Mouse (Mus musculus) CH12.LX (cell line): ENCODE measurements around the gene Gnptg. TPM values are rescaled to one million over a fixed set of nuclear protein-coding genes. Genes with fewer than 3 reads are reported as not detected.

Source experiments
- DNase-seq: peaks from one replicate; pipeline ENCODE4 v3.0.0-alpha.2; 2013; ENCODE audit errors: extremely low read depth
- H3K27ac ChIP-seq: 2 replicates; pipeline ENCODE4 v1.5.1; 2012; ENCODE audit warnings: low read depth, mild to moderate bottlenecking, control low read depth, moderate library complexity; ENCODE audit not compliant: insufficient read depth
- H3K27me3 ChIP-seq: replicated peaks from 2 replicates; pipeline ENCODE3; 2012; ENCODE audit warnings: inconsistent platforms
- H3K36me3 ChIP-seq, 2 experiments: replicated peaks in 1 of 2; 2 replicates each; pipeline versions ENCODE3 to v1.6.1; 2012; ENCODE audit warnings: inconsistent platforms in 1 of 2, low read length in 1 of 2, mild to moderate bottlenecking in 1 of 2, mixed read lengths in 1 of 2, moderate library complexity in 1 of 2; ENCODE audit not compliant: control insufficient read depth in 1 of 2, insufficient read depth in 1 of 2
- H3K4me1 ChIP-seq, 2 experiments: 2 replicates each; pipeline ENCODE4 v1.6.1; 2012; ENCODE audit warnings: inconsistent platforms in 1 of 2, moderate library complexity in 1 of 2; ENCODE audit not compliant: insufficient read depth in 2 of 2, control insufficient read depth in 1 of 2
- H3K4me2 ChIP-seq: 2 replicates; pipeline ENCODE4 v1.6.1; 2012; ENCODE audit warnings: low read depth, mild to moderate bottlenecking, control low read depth; ENCODE audit not compliant: poor library complexity, insufficient read depth, severe bottlenecking
- H3K4me3 ChIP-seq, 3 experiments: fragments of 150-350 bp in 1 of 3; sonication (generic) in 1 of 3; replicated peaks in 1 of 3; 2 replicates each; pipeline versions ENCODE3 to v1.5.1; 2011 to 2012; ENCODE audit warnings: low read depth in 2 of 3, low read length in 2 of 3, mild to moderate bottlenecking in 2 of 3, moderate library complexity in 2 of 3, control low read depth in 1 of 3, improper control_type of control experiment in 1 of 3, inconsistent platforms in 1 of 3, mixed read lengths in 1 of 3; ENCODE audit not compliant: poor library complexity in 1 of 3
- H3K79me2 ChIP-seq: replicated peaks from 2 replicates; pipeline ENCODE4 v1.6.1; 2012; ENCODE audit warnings: mild to moderate bottlenecking, moderate library complexity; ENCODE audit not compliant: control insufficient read depth, poor library complexity, insufficient read depth, severe bottlenecking; ENCODE audit errors: extremely low read depth
- H3K9ac ChIP-seq: 2 replicates; pipeline ENCODE4 v1.6.1; 2012; ENCODE audit warnings: low read depth, mild to moderate bottlenecking, control low read depth, moderate library complexity; ENCODE audit not compliant: insufficient read depth
- H3K9me3 ChIP-seq: replicated peaks from 2 replicates; pipeline ENCODE3; 2012; ENCODE audit warnings: low read length, inconsistent platforms, mixed read lengths
- BHLHE40 ChIP-seq: IDR thresholded peaks from 2 replicates; pipeline ENCODE4 v1.6.1; 2011; ENCODE audit warnings: mild to moderate bottlenecking, low read depth, low read length, improper control_type of control experiment
- CHD1 ChIP-seq: IDR thresholded peaks from 2 replicates; pipeline ENCODE4 v1.6.1; 2012; ENCODE audit warnings: low read depth, low read length, improper control_type of control experiment, inconsistent platforms
- CTCF ChIP-seq, 2 experiments: IDR thresholded peaks in 1 of 2; conservative IDR thresholded peaks in 1 of 2; 2 replicates each; pipeline ENCODE4 v1.5.1; 2011 to 2012; ENCODE audit warnings: low read depth in 2 of 2, low read length in 2 of 2, improper control_type of control experiment in 1 of 2, inconsistent platforms in 1 of 2, mild to moderate bottlenecking in 1 of 2, moderate library complexity in 1 of 2
- HCFC1 ChIP-seq: IDR thresholded peaks from 2 replicates; pipeline ENCODE4 v1.6.1; 2012; ENCODE audit warnings: low read depth, mild to moderate bottlenecking, inconsistent platforms, low read length, improper control_type of control experiment
- IRF4 ChIP-seq: IDR thresholded peaks from 2 replicates; pipeline ENCODE4 v1.6.1; 2014; ENCODE audit warnings: low read depth, mild to moderate bottlenecking, inconsistent platforms, low read length, improper control_type of control experiment
- MAX ChIP-seq: IDR thresholded peaks from 2 replicates; pipeline ENCODE4 v1.6.1; 2011; ENCODE audit warnings: low read length, improper control_type of control experiment
- MEF2A ChIP-seq: IDR thresholded peaks from 2 replicates; pipeline ENCODE4 v1.6.1; 2014; ENCODE audit warnings: low read depth, mild to moderate bottlenecking, inconsistent platforms, low read length, improper control_type of control experiment, borderline replicate concordance
- MXI1 ChIP-seq: IDR thresholded peaks from 2 replicates; pipeline ENCODE4 v1.6.1; 2011; ENCODE audit warnings: mild to moderate bottlenecking, low read depth, low read length, improper control_type of control experiment
- NELFE ChIP-seq: IDR thresholded peaks from 2 replicates; pipeline ENCODE4 v1.6.1; 2011; ENCODE audit warnings: low read depth, low read length, improper control_type of control experiment
- NRF1 ChIP-seq: IDR thresholded peaks from 2 replicates; pipeline ENCODE4 v1.6.1; 2014; ENCODE audit warnings: low read depth, mild to moderate bottlenecking, inconsistent platforms, low read length, improper control_type of control experiment, moderate library complexity
- PAX5 ChIP-seq: IDR thresholded peaks from 2 replicates; pipeline ENCODE4 v1.6.1; 2012; ENCODE audit warnings: low read length, inconsistent platforms, mixed read lengths
- POLR2A ChIP-seq: IDR thresholded peaks from 2 replicates; pipeline ENCODE4 v1.6.1; 2011; ENCODE audit warnings: low read depth, mild to moderate bottlenecking, improper control_type of control experiment, low read length
- SIN3A ChIP-seq: IDR thresholded peaks from 2 replicates; pipeline ENCODE4 v1.6.1; 2012; ENCODE audit warnings: low read length, improper control_type of control experiment, inconsistent platforms
- SMC3 ChIP-seq: IDR thresholded peaks from 2 replicates; pipeline ENCODE4 v1.6.1; 2011; ENCODE audit warnings: low read depth, low read length, improper control_type of control experiment
- TBP ChIP-seq: conservative IDR thresholded peaks from 2 replicates; pipeline ENCODE4 v1.6.1; 2011; ENCODE audit warnings: low read depth, low read length, improper control_type of control experiment
- TCF12 ChIP-seq: IDR thresholded peaks from 2 replicates; pipeline ENCODE4 v1.6.1; 2014; ENCODE audit warnings: low read depth, mild to moderate bottlenecking, inconsistent platforms, low read length, improper control_type of control experiment
- USF1 ChIP-seq: IDR thresholded peaks from 2 replicates; pipeline ENCODE4 v1.6.1; 2014; ENCODE audit warnings: low read depth, mild to moderate bottlenecking, inconsistent platforms, low read length, improper control_type of control experiment
- ZMIZ1 ChIP-seq: IDR thresholded peaks from 2 replicates; pipeline ENCODE4 v1.6.1; 2012; ENCODE audit warnings: low read depth, mild to moderate bottlenecking, inconsistent platforms, low read length, improper control_type of control experiment
- ZNF384 ChIP-seq: IDR thresholded peaks from 2 replicates; pipeline ENCODE4 v1.6.1; 2012; ENCODE audit warnings: low read depth, low read length, improper control_type of control experiment, inconsistent platforms
- dilution Hi-C: fragments of 300-500 bp; cut with MboI; formaldehyde crosslinking; loops from 2 replicates; pipeline ENCODE4 v1.14.3; 2020; ENCODE audit warnings: low sequenced_read_pairs; ENCODE audit not compliant: extremely low pct_unique_long_range_greater_than_20kb, extremely low pct_ligation_motif_present
- in situ Hi-C: fragments of 300-500 bp; cut with MboI; formaldehyde crosslinking; loops from 3 replicates; pipeline ENCODE4 v1.14.3; 2019; ENCODE audit warnings: low sequenced_read_pairs, low pct_ligation_motif_present, low pct_unique_long_range_greater_than_20kb, mixed read lengths
- polyA plus RNA-seq: library from polyadenylated mRNA; unstranded; fragments of >175 nt; gene quantifications from 2 replicates; pipeline ENCODE4 v1.2.1, GENCODE M21; 2012; ENCODE audit warnings: low read depth; ENCODE audit not compliant: insufficient read length
- total RNA-seq, 2 experiments: library from RNA; depleted of rRNA; stranded (reverse); fragments of 300-350 nt in 1 of 2; fragments of >200 nt in 1 of 2; gene quantifications; 2 replicates each; pipeline ENCODE4 v1.2.3; 2012 to 2014

Gnptg gene
- total and polyA plus RNA-seq, 3 experiments: 20.7 to 27.0 (median 24.5) TPM

DNA sequence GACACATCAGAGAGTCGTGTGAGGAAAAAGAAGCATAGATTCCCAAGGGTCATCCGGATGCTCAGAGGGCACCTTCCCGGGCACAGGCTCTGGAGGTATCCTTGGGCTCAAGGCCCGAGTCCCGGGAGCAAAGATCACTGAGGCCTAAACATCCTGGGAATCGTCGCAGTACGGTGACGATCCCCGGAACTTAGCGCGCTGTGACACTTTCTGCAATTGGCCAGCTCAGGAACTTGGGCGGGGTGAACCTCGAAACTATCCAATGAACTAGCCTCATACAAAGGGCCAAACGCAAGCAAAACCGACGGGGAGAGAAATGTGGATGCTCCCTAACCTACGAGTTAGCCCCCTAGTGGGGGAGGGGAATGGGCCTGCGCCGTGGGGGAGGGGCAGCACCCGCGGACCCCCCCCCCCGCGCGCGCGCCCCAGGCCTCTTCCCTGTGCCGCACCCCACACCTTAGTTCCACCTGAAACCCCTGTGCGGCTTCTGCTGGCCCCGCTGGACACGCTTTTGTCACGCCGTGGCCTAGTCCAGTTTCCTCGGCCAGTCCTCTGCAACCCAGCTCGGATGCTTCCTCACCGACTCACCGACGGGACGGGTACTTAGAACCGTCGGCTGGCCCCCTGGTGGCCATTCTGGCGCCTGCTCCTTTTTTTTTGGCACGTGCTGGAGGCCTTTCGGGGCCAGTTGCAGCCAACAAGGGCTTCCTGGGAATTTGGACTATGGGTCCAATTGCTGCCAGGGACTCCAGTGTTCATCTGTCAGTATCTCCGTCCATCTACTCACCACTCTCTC, 34.0 kb upstream of the Gnptg start (continued):
- 0 out of 2 replicates have a peak, but pooled peaks have one; percentile 46 for TF ChIP-seq ZMIZ1

DNA sequence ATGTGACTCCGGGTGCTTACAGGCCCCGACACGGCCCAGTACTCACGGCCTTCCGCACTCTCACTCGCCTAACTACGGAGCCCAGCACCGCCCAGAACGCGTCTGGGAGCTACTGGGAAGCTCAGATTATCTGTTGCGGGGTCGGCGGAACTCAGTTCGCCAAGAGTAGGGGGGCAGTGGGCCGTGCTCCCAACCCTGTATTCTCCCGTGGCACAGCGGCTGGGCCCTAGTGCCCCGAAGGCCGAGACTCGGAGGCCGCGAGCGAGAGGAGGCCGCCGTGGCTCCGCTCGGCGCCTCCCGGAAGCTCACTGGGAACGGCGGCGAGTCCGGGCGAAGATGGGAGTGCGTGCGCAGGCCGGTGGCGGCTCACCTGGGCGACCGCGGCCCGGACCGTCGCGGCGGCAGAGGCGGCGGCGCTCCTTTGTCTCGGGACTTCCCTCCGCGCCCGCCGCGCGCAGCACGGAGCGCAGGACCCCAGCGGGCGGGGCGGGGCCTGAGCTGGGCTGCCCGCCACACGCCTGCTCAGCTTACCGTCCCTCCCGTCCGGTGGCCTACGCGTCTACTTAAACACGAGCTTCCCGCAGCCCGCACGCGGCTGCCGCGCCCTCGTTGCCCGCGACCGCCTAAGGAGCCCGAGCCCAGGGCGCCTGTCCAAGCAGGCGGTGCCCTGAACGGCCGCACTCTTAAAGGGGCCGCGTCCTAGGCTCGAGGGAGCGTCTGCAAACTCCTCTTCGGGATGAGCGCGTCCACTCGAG, 33.2 kb upstream of the Gnptg start:
- peaks cover 13% of the 10 kb centered on the region for H3K27me3 ChIP-seq
- in situ Hi-C loops: loop anchor here (5.0 to 10.0 kb wide), 2 partner anchors 36 to 88 kb away; partner anchors contain the start of genes BC003965 and Unkl
- peaks cover 18 to 33% of the 10 kb centered on the region in 2 experiments for H3K36me3 ChIP-seq
- dilution Hi-C loops: no loop called here
- peak overlapping the region; percentile 88 for H3K27ac ChIP-seq
- peaks cover 11 to 36% of the 10 kb centered on the region in 2 experiments for H3K4me1 ChIP-seq
- peak overlapping the region; percentile 100 for H3K9ac ChIP-seq
- H3K9me3 ChIP-seq: no peaks in the 10 kb centered on the region
- peak; percentile 85 for DNase-seq
- 0 out of 2 replicates have a peak overlapping the region, but pooled peaks have one; percentile 89 for H3K4me2 ChIP-seq
- TF ChIP-seq USF1 (no peak), CTCF (conservative IDR thresholded peaks at IDR 0.05 in 1 of 2, IDR thresholded peaks at IDR 0.05 in 1 of 2; ENCODE audit: low read depth in 2 of 2, low read length in 2 of 2) (peak in 1 of 2 experiments; percentile 15; a peak in 1 of 4 replicates), ZNF384 (no peak), IRF4 (peak; percentile 35; the same call in 1 of the 2 replicates), SIN3A (peak; percentile 81; the same call in 1 of the 2 replicates), HCFC1 (peak; percentile 76), MEF2A (0 out of 2 replicates have a peak, but pooled peaks have one; percentile 22), ZMIZ1 (peak; percentile 92), MXI1 (peak; percentile 66; the same call in 1 of the 2 replicates), SMC3 (no peak), PAX5 (no peak), NELFE (peak; percentile 80), NRF1 (peak; percentile 81), TCF12 (peak; percentile 73), TBP (0 out of 2 replicates have a peak, but pooled peaks have one; percentile 35), BHLHE40 (peak; percentile 20; the same call in 1 of the 2 replicates), MAX (peak; percentile 99), CHD1 (peak; percentile 87; the same call in 1 of the 2 replicates), POLR2A (peak; percentile 79; the same call in 1 of the 2 replicates)
- peaks cover 51% of the 10 kb centered on the region for H3K79me2 ChIP-seq
- peak overlapping the region; percentile 98 to 100 (median 98) for H3K4me3 ChIP-seq
